Mouse (Mus musculus) yolk sac, embryonic 10.5 days (tissue): Measurements from ENCODE around the gene Senp6.
"Not testable (repeated sequence)": the region's sequence is repeated elsewhere in the genome, so short reads cannot be mapped to it uniquely, and the experiment has no call there.

Experiments
- DNase-seq: peaks from one replicate; pipeline ENCODE4 v3.0.0-alpha.2; 2017; ENCODE audit warnings: low spot score

The Senp6 gene

GRCm38 (mm10) chr9:80066367-80067220 is at the start of gene Senp6:
TSS of gene Senp6 (plus strand) at chr9:80066903.
- peak; percentile 89 for DNase-seq

- DNase-seq = no peak
These were observed 46.3 kb upstream of the Senp6 start for GRCm38 (mm10) chr9:80020429-80020828.

GRCm38 (mm10) chr9:80021648-80022047 is 45.1 kb upstream of the Senp6 start:
- no peak for DNase-seq

GRCm38 (mm10) chr9:80022821-80023220 is 43.9 kb upstream of the Senp6 start:
- DNase-seq = no peak

- DNase-seq = not testable (repeated sequence)
These were observed 41.4 kb upstream of the Senp6 start for GRCm38 (mm10) chr9:80025347-80025746.

GRCm38 (mm10) chr9:80026017-80026416 is 40.7 kb upstream of the Senp6 start:
- peak; percentile 66 for DNase-seq

- no peak for DNase-seq
These were observed 40.1 kb upstream of the Senp6 start for GRCm38 (mm10) chr9:80026581-80027021.

- DNase-seq = no peak
These were observed 29.3 kb upstream of the Senp6 start for GRCm38 (mm10) chr9:80037262-80037996.

- no peak for DNase-seq
These were observed 28.7 kb upstream of the Senp6 start for GRCm38 (mm10) chr9:80037997-80038383.

- no peak for DNase-seq
These were observed 27.3 kb upstream of the Senp6 start for GRCm38 (mm10) chr9:80039296-80039815.

GRCm38 (mm10) chr9:80044301-80044700 is 22.4 kb upstream of the Senp6 start:
- DNase-seq = not testable (repeated sequence)

- DNase-seq = not testable (repeated sequence)
These were observed 17.4 kb upstream of the Senp6 start for GRCm38 (mm10) chr9:80049271-80049670.

GRCm38 (mm10) chr9:80052951-80053350 is 13.8 kb upstream of the Senp6 start:
- no peak for DNase-seq

- no peak for DNase-seq
These were observed 9.0 kb upstream of the Senp6 start for GRCm38 (mm10) chr9:80057690-80058089.

- DNase-seq = peak; percentile 60
These were observed 1.2 kb upstream of the Senp6 start for GRCm38 (mm10) chr9:80065495-80065894.

- peak; percentile 75 for DNase-seq
These were observed 721 bp downstream of the Senp6 start for GRCm38 (mm10) chr9:80067221-80068027.

GRCm38 (mm10) chr9:80068028-80068515 is 1.4 kb downstream of the Senp6 start:
- DNase-seq = no peak

- DNase-seq = no peak
These were observed 2.1 kb downstream of the Senp6 start for GRCm38 (mm10) chr9:80068735-80069315.

- DNase-seq = no peak
These were observed 3.3 kb downstream of the Senp6 start for GRCm38 (mm10) chr9:80070026-80070425.

- no peak for DNase-seq
These were observed 4.9 kb downstream of the Senp6 start for GRCm38 (mm10) chr9:80071616-80072015.

GRCm38 (mm10) chr9:80074067-80074466 is 7.4 kb downstream of the Senp6 start:
- no peak for DNase-seq
